Mouse (Mus musculus): ENCODE results near the gene Uvrag. TPM values are rescaled to one million over a fixed set of nuclear protein-coding genes. Genes with fewer than 3 reads are reported as not detected.

The Uvrag gene
- total and polyA plus RNA-seq, 3 experiments: 15.0 to 19.5 TPM; not detected in 1

DNA sequence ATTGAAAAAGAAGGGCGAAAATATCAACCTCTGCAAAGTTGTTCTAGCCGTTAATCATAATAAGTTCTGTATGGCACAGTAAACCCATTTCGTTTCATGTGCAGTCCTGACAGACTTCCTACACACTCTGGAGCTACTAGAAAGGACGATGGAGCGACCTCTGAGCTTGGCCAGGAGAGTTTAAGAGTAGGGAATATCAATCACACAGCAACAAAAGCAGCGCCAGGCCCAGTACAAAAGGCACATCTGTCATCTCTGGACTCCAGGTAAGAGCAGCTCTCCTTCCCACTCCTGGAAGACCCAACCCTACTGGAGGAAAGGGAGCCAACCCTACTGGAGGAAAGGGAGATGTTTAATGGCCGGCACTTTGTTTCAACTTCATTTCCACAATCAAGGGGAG, 43.2 kb downstream of the Uvrag start:
- TF ChIP-seq SMC3 (IDR thresholded peaks at IDR 0.05; ENCODE audit: low read depth, low read length) (no peak), TBP (IDR thresholded peaks at IDR 0.05; ENCODE audit: low read depth, low read length) (no peak), ZNF384 (IDR thresholded peaks at IDR 0.05; ENCODE audit: low read depth, low read length) (no peak), BHLHE40 (IDR thresholded peaks at IDR 0.05; ENCODE audit: borderline replicate concordance, low read depth, low read length) (no peak), ZKSCAN1 (IDR thresholded peaks at IDR 0.05; ENCODE audit: low read depth, low read length) (no peak), MAFK (IDR thresholded peaks at IDR 0.05; ENCODE audit: borderline replicate concordance, low read depth, low read length) (no peak), MYB (IDR thresholded peaks at IDR 0.05; ENCODE audit: low read depth, low read length) (no peak), JUND (IDR thresholded peaks at IDR 0.05; ENCODE audit: low read depth, low read length) (no peak), MAZ (IDR thresholded peaks at IDR 0.05; ENCODE audit: low read depth, low read length) (no peak), KAT2A (conservative IDR thresholded peaks at IDR 0.05; ENCODE audit: low read depth, low read length) (no peak), USF1 (IDR thresholded peaks at IDR 0.05; ENCODE audit: low read depth, low read length) (no peak), TCF12 (IDR thresholded peaks at IDR 0.05; ENCODE audit: low read depth, low read length) (no peak), ETS1 (IDR thresholded peaks at IDR 0.05; ENCODE audit: low read depth, low read length) (no peak), HCFC1 (IDR thresholded peaks at IDR 0.05; ENCODE audit: low read depth, low read length) (no peak), TAL1 (IDR thresholded peaks at IDR 0.05; ENCODE audit: low read length) (no peak), GABPA (IDR thresholded peaks at IDR 0.05; ENCODE audit: low read depth, low read length) (no peak), GATA1 (IDR thresholded peaks at IDR 0.05; ENCODE audit: low read depth, low read length) (no peak)
- Histone ChIP-seq H3K27me3 (ENCODE audit: control insufficient read depth in 1 of 2, insufficient read depth in 2 of 2, low read length in 2 of 2) (no peaks in the 10 kb centered on the region), H3K4me3 (ENCODE audit: control insufficient read depth in 1 of 2, insufficient read depth in 1 of 2, low read depth in 2 of 2, low read length in 2 of 2) (no peak overlapping the region), H3K27ac (ENCODE audit: control insufficient read depth, low read depth, low read length) (no peak overlapping the region), H3K79me2 (ENCODE audit: control insufficient read depth, insufficient read depth, low read length, poor library complexity) (no peaks in the 10 kb centered on the region), H3K36me3 (ENCODE audit: control insufficient read depth in 1 of 2, insufficient read depth in 2 of 2, low read length in 2 of 2) (no peaks in the 10 kb centered on the region), H3K9me3 (replicated peaks; ENCODE audit: insufficient read depth, low read length) (no peaks in the 10 kb centered on the region), H3K9ac (ENCODE audit: control insufficient read depth, low read depth, low read length, poor library complexity, severe bottlenecking) (no peak overlapping the region), H3K4me1 (ENCODE audit: control insufficient read depth in 1 of 2, insufficient read depth in 2 of 2, low read length in 2 of 2) (no peaks in the 10 kb centered on the region)
- DNase-seq (ENCODE audit: low read depth, low spot score): no peak

DNA sequence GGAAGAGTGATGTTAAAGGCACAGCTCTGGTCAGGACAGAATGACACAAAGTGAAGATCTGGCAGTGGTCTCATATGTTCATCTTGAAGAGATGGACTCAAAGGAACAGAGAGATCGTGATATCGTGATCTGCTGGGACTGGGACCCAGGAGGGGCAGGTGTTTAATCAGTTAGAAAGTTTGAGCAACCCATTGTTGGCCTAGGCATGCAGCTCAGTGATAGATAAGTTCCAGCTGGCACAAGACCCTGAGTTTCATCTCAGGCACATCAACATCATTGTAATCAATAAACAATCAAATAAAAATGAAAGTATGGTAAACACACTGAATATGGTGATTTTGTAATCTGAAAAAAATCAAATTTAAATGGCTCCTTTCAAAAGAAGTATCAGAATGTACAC, 43.8 kb downstream of the Uvrag start:
- Histone ChIP-seq H3K27ac (ENCODE audit: control insufficient read depth, low read depth, low read length) (no peak overlapping the region), H3K9ac (ENCODE audit: control insufficient read depth, low read depth, low read length, poor library complexity, severe bottlenecking) (no peak overlapping the region), H3K36me3 (ENCODE audit: control insufficient read depth in 1 of 2, insufficient read depth in 2 of 2, low read length in 2 of 2) (no peaks in the 10 kb centered on the region), H3K9me3 (replicated peaks; ENCODE audit: insufficient read depth, low read length) (no peaks in the 10 kb centered on the region), H3K4me3 (ENCODE audit: control insufficient read depth in 1 of 2, insufficient read depth in 1 of 2, low read depth in 2 of 2, low read length in 2 of 2) (no peak overlapping the region), H3K27me3 (ENCODE audit: control insufficient read depth in 1 of 2, insufficient read depth in 2 of 2, low read length in 2 of 2) (no peaks in the 10 kb centered on the region), H3K4me1 (ENCODE audit: control insufficient read depth in 1 of 2, insufficient read depth in 2 of 2, low read length in 2 of 2) (no peaks in the 10 kb centered on the region), H3K79me2 (ENCODE audit: control insufficient read depth, insufficient read depth, low read length, poor library complexity) (no peaks in the 10 kb centered on the region)
- no peak for DNase-seq (ENCODE audit: low read depth, low spot score)
- TF ChIP-seq ZMIZ1 (IDR thresholded peaks at IDR 0.05; ENCODE audit: low read depth, low read length) (no peak), MAZ (IDR thresholded peaks at IDR 0.05; ENCODE audit: low read depth, low read length) (no peak), RAD21 (IDR thresholded peaks at IDR 0.05; ENCODE audit: low read depth, low read length) (no peak), USF1 (IDR thresholded peaks at IDR 0.05; ENCODE audit: low read depth, low read length) (no peak), SMC3 (IDR thresholded peaks at IDR 0.05; ENCODE audit: low read depth, low read length) (no peak), JUND (IDR thresholded peaks at IDR 0.05; ENCODE audit: low read depth, low read length) (no peak), POLR2A (IDR thresholded peaks at IDR 0.05; ENCODE audit: control insufficient read depth in 1 of 2, insufficient read depth in 1 of 2, low read depth in 1 of 2, low read length in 2 of 2, poor library complexity in 1 of 2) (no peak), ZKSCAN1 (IDR thresholded peaks at IDR 0.05; ENCODE audit: low read depth, low read length) (no peak), MAX (IDR thresholded peaks at IDR 0.05; ENCODE audit: low read length) (no peak), HCFC1 (IDR thresholded peaks at IDR 0.05; ENCODE audit: low read depth, low read length) (no peak), POLR2AphosphoS5 (IDR thresholded peaks at IDR 0.05; ENCODE audit: borderline replicate concordance, low read depth, low read length) (no peak), POLR2AphosphoS2 (IDR thresholded peaks at IDR 0.05; ENCODE audit: low read length) (no peak), MYC (IDR thresholded peaks at IDR 0.05; ENCODE audit: low read depth, low read length) (no peak), TBP (IDR thresholded peaks at IDR 0.05; ENCODE audit: low read depth, low read length) (no peak), MYB (IDR thresholded peaks at IDR 0.05; ENCODE audit: low read depth, low read length) (no peak), SIN3A (IDR thresholded peaks at IDR 0.05; ENCODE audit: low read length) (no peak), UBTF (IDR thresholded peaks at IDR 0.05; ENCODE audit: borderline replicate concordance, insufficient read depth, low read depth, low read length) (no peak)
